Mouse (Mus musculus) ZHBTc4 (cell line): ENCODE results near the gene Rbfox3.

Experiments used
- DNase-seq: peaks from one replicate; pipeline ENCODE4 v3.0.0-alpha.2; 2011; ENCODE audit warnings: low read depth, low spot score

The Rbfox3 gene

GRCm38 (mm10) chr11:118911307-118912070 is at the start of gene Rbfox3:
Gene Rbfox3, minus strand, starts transcription at chr11:118911597.
- DNase-seq = peak; percentile 36

DNA sequence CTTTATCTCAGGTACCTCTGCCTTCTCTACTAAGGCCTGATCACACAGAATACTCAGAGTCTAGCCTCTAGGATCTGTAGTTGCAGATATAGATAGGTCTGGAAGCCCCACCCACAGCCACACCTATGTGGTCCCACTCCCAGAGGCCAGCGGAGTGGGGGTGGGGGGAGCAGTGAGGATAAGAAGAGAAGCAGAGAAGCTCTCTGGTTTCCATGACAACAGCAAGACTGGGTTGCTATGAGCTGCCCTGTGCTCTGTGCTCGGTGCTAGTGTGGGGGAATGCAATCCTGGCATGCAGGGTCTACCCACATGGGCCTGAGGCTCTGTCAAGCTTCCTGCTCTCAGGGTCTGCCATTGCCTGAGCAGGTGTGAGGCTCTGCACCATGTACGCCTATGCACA is 49.3 kb upstream of the Rbfox3 start:
- DNase-seq = peak; percentile 30

- peak; percentile 45 for DNase-seq
Measured at GRCm38 (mm10) chr11:118957070-118957471, 45.7 kb upstream of the Rbfox3 start.

DNA sequence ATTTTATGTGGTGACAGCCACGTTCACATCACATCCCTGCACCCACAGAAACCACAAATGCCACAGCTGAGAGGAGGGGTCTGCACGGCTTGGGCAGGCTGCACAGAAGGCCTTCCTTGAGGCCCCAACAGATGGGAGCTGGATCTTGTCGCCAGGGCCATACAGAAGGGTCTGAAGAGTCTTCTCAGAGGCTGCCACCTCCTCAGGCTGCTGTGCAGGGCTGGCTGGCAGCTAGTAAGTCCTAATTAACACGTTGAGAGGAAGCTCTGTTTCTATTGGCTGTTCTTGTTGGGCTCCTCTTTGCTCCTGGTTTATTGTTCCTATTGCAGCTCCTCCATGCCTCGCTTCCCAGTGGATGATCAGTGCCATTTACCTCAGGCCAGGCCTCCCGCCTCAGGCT is 43.6 kb upstream of the Rbfox3 start:
- no peak for DNase-seq

DNA sequence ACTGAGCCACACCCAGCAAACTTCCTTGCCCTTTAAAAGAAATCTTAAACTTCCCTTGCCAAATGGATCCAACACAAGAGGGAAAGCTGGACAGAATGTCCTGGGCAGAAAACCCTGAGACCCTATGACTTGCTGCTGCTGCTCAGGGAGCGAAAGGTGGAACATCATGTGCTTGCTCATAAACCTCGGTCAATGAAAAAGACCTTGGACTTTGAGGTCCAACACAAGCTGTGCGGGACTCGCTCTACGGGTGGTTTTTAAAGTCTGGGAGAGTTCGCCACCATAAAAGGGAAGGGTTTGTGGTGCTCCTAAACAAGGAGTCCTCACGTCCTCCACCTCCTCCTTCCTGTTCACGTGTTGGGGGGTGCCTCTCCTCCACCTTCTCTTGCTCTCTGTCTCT is 34.5 kb upstream of the Rbfox3 start:
- DNase-seq = no peak

DNA sequence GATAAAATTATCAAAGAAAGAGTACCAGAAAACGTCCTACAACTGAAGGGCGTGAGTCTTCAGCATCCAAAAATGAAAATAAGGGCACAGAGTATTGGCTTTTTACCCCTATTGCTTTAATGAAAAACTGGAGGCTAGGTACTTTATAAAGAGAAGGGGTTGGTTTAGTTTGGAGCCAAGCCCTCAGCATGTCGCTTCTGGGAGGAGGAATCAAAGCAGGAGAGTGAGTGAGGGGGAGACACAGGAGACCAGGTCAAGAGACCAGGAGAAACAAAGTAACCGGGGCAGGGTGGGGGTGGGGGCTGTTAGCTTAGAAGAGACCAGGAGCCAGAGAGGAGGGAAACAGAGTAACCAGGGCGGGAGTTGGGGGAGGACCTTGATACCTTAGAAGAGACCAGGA is 29.9 kb upstream of the Rbfox3 start:
- no peak for DNase-seq

DNA sequence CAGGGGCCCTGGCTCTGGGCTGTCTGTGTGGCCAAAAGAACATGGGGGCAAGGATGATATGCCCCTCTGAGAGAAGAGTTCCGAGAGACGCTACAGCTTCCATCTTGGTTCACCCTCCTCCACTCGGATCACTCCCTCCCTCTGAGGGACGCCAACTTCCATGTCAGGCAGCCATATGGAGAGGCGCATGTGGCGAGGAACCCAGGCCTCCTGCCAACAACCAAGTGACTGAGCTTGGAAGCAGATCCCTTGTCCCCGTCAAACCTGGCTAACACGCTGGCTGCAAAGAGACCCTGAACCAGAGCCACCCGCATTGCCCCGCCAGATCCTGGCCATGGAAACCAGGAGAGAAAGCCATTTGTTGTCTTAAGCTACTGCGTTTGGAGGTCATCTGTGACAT is 29.1 kb upstream of the Rbfox3 start:
- no peak for DNase-seq

GRCm38 (mm10) chr11:118939731-118940130 is 28.3 kb upstream of the Rbfox3 start:
- DNase-seq = no peak

- DNase-seq = no peak
Measured at GRCm38 (mm10) chr11:118934925-118935324, 23.5 kb upstream of the Rbfox3 start.

- DNase-seq = peak; percentile 65
Measured at GRCm38 (mm10) chr11:118927081-118927480, 15.7 kb upstream of the Rbfox3 start.

DNA sequence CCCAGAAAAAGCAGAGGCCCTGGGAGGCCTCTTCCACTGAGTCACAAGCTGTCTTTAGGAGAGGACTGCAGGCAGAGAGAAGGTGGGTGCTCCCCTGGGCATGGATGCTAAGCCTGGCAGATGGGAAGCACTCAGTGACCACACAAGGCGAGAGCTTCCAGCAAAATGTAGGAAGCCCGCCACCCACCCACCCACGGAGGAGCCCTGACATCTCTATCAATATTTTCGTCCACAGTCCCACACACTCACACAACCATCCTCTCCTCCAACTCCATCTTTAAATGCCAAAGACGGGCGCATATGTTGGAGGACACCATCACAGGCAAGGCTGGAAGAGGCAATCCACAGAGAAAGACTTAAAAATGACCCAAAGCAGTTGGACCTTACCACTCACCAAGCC is 10.5 kb upstream of the Rbfox3 start:
- DNase-seq = no peak

DNA sequence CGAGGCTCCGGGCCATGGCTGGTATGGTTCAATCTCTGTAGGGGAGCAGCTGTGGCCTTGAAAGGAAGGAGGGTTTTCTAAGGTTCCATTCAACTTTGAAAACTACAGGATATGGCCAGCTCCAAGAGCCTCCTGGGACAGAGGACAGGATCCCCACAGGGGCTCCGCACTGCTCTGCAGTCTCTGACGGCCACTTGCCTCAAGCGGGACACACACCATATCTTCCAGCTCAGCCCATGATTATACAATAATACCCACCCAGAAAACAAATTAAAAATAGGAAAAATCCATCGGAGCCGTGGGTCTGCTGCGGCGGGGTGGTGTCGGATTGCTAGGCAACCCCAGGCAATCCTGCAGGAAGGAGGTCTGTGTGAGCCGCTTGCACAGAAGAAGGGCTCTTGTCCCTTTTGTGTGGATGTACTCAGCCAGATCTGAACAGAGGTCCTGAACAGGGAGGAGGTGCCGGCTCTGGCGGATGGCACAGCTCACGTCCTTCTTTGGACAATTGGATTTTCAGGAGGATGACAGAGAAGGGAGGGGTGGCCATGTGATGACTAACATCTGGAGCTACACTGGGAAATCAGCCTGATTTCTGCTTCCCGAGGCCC is 5.1 kb upstream of the Rbfox3 start:
- DNase-seq = no peak

- DNase-seq = no peak
Measured at GRCm38 (mm10) chr11:118915888-118916287, 4.5 kb upstream of the Rbfox3 start.

- DNase-seq = no peak
Measured at GRCm38 (mm10) chr11:118912686-118913085, 1.3 kb upstream of the Rbfox3 start.

- no peak for DNase-seq
Measured at GRCm38 (mm10) chr11:118910756-118911155, 641 bp downstream of the Rbfox3 start.

DNA sequence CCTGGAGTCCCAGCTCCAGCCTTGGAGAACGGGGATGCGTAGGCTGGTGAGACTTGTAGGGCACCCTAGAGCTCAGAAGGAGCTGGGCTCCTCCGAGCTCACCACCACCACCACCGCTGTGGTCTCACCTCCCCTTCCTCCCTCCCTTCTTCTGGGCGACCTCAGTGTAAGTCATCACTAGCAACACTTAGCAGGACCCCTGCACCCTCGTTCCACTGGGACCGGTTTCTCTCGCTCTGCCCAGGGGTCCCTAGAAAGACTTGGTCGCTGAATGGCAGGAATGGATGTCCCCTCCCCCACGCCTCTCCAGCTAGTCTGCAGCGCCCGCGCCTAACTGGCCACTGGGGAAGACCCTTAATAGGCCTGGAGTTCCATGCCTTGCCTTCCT is 1.6 kb downstream of the Rbfox3 start:
- DNase-seq = peak; percentile 44

- peak; percentile 37 for DNase-seq
Measured at GRCm38 (mm10) chr11:118908981-118909813, 2.2 kb downstream of the Rbfox3 start.

GRCm38 (mm10) chr11:118908431-118908980 is 2.9 kb downstream of the Rbfox3 start:
- DNase-seq = peak; percentile 33

DNA sequence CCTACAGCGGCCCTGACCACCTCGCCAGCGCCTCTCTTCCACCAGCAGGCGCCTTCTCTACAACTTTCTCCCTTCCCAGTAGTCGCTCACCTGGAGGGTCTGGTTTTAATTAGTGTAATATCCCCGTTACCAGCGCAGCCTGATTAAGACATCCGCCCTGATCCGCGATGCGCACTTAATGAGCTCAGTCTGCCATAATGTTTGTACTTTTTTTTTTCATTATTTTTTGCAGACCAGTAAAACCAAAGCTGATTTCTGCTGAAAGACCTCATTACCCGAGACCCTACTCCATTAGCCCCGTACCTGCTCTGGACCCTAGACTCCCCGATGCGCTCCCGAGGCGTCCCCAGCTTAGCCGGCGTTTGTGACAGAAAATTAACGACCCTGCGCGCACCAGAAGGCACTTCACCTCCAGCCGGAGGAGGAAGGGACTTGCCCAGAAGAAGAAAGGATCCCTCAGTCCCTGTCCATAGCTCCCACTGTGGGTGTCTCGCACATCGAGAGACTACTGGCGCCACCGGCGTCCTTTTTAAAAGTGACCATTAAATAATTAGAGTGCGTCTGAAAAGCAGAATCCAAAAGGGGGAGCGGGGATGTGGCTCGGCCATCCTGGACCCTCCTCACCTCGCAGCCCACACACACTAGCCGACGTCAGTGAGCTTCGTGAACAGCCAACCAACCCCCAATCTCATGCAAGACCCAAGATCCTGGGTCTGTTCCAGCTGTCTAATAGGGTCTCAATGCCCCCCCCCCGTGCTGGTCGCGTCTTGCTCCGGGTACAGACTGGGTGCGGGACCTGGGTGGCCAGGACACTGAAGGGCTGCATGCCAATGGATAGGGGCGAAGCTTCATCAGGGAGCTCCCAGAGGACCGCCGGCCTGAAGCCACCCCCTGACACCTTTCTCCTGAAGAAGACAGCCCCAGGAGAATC is 3.7 kb downstream of the Rbfox3 start:
- DNase-seq = no peak

GRCm38 (mm10) chr11:118906824-118907470 is 4.5 kb downstream of the Rbfox3 start:
- DNase-seq = no peak
